Mouse (Mus musculus): ENCODE measurements around the gene Spic.

Gene Spic

DNA sequence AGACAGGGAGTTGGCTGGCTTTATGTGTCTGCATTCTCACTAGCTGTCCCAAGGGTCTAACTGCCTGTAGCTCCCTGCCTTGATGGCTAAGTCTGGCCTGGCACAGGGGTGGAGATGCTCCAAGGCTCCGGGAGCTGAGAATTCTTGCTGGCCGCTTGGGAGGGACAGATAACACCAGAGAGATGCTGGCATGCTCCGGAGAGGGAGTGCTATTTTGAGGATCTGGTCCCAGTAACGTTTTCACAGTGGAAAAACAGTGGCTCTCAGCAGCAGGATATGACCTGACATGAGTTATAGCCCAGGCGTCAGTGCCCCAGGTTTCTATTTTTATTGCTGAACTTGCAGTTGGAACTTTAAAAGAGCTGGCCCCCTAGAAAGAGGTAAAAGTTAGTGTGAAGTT, 39.4 kb downstream of the Spic start:
- DNase-seq (ENCODE audit: low spot score in 2 of 2) = no peak

DNA sequence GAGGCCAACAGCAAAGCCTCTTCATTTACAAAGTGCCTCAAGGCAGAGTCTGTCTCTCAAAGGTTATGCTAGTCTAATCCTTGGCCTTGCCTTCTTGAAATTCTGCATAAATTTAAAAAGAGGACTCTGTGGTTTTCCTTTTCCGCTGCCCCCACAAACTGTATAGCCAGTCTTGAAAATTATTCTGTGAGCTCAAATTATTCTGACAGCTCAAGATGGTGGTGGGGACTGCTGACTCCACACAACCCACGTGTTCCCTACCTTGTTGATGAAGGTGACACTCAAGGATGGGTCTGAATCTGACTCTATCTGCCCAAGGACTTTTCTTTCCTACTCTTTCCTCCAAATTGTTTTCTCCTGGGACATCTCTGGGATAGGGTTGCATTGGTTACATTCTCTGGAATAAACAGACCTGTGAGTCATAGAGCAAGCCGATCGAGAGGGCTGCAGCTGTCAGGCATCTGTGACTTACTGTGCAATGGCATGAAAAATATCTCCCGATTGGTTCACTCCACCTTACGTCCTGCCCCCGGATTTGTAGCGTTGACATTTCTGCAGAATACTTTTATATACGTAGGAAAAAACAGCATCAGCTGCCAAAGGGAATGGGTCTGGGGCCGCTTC, 53.4 kb downstream of the Spic start:
- DNase-seq (ENCODE audit: low spot score in 2 of 2) = no peak

DNA sequence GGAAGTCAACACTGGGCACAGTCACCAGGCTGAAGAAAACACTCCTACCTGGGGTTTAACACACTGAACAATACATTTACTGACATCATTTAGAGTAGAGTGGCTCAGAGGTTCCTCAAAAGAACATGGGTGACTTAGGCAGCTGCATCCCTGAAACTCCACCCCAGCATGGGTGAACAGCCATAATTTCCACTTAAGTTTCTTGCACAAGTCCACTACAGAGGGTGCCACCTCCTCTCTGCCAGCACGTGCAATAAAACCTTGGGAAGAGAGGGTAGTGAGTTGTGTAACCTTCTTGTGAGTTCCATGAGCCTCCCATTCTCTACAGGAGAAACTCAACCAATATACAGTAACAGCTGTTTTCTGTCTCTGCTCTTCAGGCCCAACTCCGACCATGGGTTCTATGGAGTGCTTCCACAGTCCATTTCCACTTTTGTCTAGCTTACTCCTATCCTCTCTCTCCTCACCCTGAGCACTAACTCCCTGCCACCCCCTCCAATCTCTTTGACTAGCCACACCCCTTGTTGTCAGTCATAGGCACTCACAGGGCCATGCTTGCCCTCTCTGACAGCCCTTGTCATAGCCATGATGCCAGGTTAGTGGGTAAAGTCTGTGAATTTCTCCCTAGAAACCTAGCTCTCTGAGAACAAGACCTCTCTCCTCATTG, 54.0 kb downstream of the Spic start:
- no peak for DNase-seq (ENCODE audit: low spot score in 2 of 2)

DNA sequence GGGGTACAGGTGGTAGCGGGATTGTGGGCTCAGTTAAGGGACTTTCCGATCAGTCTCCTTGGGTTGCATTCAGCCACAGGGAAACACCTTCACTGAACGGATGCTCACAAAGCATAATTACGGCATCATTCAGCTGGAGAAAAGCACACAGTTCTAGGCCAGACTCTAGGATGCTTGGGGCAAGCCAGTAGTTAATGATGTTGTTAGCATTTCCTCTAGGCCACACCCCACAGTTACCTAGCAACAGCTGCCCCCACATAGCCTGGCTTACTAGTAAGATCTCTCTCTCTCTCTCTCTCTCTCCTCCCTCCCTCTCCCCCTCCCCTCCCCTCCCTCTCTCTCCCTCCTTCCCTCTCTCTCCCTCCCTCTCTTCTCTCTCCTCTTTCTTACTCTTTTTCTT, 57.8 kb downstream of the Spic start:
- no peak for DNase-seq (ENCODE audit: low spot score in 2 of 2)

DNA sequence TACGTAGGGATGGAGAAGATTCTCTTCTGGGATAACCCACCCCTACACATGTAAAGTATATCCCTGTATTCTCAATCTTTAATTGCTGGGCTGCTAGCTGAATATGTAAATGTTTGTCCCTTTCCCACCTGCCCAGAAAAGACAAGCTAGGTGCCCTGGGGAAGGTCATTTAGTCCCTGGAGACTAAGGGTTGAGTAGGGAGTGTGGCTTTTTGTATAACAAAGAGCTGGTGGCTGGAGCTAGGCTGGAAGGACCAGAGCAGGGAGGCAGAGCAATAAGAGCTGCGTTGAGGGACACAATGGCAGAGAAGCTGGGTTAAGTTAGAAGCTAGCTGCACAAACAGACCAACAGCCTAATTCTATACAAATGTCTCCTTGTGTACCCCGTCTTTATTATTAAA, 58.6 kb downstream of the Spic start:
- DNase-seq (ENCODE audit: low spot score in 2 of 2) = no peak

All from frontal cortex, postnatal 10 days (tissue).